Mouse (Mus musculus) adrenal gland, postnatal 10 days (tissue): ENCODE measurements around the gene Chat. TPM values are rescaled to one million over a fixed set of nuclear protein-coding genes. Genes with fewer than 3 reads are reported as not detected.
"Not testable (repeated sequence)": the region's sequence is repeated elsewhere in the genome, so short reads cannot be mapped to it uniquely, and the experiment has no call there.

Source experiments
- DNase-seq: peaks from one replicate; pipeline ENCODE4 v3.0.0; 2021; ENCODE audit warnings: mixed read lengths
- total RNA-seq, 2 experiments: library from RNA; stranded (reverse); gene quantifications; 2 replicates each; pipeline ENCODE4 v1.2.3; 2021

Gene Chat
- total RNA-seq, 2 experiments from 2014 or later = not detected

DNA sequence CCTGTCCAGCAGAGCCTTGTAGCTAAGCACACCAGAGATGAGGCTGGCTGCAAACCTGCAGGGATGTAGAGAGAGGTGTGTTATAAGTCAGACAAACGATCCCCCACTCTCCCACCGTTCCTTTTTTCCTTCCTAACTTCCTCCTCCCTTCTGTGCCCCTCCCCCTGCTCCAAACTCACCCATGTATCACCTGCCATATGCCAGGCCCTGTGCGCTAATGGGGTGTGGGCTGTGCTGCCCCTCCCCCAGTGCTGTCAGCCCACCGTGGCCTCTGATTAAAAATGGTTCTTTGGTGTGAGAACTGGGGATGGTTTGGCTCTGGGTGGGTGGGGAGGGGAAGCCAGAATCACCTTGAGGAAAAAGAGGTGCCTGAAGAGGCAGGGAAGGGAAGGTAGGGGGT lies 13.2 kb downstream of the Chat start:
- no peak for DNase-seq

DNA sequence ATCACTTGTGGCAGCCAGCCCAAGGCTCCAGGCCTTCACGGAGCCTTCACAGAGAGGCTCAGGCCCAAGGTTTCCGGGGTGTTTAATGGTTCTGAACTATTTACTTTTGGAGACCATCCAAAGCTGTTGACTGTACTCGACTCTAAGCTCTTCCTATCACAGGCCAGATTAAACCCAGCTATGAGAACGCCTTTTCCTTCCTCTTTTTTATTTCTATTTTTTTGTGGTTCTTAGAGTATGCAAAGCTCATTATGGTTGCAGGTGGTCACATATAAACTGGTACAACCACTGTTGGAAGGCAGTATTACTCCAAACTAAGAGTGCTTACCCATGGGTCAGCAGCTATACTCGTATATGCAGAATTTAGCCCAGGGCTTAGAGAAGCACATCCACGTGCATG lies 18.8 kb downstream of the Chat start:
- no peak for DNase-seq

DNA sequence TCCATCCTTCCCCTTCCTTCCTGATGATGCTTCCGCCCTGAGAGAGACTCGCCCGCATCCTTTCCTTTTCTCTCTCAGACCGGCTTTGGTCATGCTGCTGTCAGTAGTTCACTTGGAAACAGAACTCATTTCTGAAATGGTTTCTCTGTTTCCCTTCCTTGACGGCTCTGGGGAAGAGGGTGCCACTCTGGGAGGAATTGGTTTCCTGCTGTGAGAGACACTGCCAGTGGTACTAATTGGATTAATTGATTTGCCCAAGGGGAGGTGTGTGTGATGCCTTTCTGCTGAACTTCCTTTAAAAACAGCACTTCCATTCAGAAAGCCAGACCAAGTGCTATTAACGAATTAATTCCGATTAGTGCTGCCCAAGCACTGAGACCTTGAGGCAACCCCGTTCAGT lies 22.3 kb downstream of the Chat start:
- no peak for DNase-seq

DNA sequence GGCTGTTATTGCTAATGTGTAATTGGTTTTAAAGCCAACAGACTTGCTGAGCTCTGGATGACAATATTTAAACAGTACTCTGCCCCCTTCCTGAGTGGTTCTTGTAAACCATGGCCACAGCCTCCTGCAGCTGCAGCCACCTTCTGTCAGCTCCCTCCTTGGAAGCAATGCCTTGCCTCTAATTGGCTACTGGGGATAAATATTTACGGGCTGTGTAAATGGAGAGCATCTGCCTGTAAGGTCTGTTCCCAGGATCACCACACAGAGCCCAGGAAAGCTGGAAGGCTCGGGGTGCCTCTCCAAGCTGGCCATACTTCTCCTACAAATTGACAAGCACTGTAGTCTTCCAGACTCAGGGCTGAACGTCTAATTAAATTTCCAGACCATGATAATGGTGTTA lies 26.0 kb downstream of the Chat start:
- no peak for DNase-seq

DNA sequence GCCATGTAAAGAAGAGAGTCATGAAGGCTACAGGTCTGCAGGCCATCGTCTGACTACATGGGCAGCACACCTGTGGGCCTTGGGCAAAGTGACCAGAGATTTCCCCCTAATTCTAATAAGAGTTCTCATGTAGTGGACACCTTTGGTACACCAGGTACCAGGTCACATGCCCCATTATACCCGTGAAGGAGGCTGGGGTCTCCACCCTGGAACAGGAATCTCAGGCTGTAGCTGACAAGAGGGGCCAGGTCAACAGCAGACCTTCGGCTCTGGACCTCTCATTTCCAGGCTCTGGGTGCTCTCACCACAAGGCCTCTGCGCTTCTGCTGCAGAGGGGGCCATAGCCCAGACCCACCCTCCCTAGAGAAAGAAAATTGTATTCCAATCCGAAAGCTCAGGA lies 26.5 kb downstream of the Chat start:
- DNase-seq = no peak

DNA sequence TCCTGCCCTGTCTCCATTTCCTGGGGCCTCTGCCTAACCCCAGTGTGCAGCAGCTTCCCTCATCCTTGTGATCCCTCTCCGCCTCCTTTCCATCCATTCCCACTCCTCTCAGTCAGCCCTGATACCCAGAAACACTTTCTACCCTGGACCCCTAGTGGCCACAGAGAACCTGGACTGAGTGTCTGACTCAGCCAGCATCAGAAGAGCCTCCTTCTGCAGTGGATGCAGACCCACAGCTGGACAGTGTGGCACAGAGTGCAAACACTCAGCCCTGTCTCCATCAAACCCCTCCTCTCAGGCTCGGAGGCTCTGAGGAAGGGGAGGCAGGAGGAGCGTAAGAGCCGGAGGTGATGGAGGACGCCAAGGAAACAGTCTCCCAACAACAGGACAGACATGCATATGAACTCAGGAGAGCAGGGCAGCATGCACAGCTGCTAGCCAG lies 28.4 kb downstream of the Chat start:
- no peak for DNase-seq

DNA sequence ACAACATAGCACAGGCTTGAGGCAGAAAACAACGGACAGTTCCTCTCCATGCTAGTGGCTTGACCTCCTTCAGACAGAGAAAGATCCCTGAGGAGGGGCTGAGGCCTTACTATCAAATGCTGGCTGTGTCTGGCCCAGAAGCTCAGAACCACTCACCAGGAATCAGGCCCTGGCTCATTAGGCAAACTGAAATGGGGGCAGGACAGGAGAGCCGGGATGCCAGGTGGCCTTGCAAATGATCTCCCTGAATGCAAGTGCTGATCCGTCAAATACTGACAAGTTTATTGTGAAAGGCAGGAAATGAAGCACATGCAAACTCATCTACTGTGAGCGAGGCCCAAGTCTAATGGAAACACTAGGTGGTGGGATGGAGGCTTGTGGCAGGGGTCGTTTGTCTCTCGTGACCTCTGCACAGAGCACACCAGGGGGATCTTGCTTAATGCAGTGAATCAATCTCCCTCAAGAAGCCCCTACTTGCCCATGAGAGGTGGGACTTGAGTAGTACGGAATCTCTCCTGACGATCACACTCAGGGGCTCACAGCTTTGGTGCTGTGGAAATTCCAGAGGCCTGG lies 36.7 kb downstream of the Chat start:
- DNase-seq = no peak

DNA sequence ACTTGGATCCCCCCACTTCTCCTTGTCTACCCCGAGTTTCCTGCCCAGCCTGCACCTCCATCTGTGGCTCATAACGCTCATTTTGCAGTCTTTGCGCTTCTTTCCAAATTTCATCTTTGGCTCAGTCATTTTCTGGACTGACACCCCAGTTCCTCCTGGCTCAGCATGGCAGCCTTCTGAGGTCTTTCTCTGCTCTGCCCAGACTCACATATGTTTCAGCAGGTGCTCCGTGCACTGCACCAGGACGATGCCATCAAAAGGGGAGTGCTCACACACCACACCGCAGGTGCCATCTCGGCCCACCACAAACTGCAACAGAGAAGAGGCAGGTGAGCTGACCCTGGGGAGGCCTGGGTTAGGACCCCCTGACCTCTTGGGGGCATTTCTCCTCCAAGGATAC lies 41.8 kb downstream of the Chat start:
- no peak for DNase-seq

DNA sequence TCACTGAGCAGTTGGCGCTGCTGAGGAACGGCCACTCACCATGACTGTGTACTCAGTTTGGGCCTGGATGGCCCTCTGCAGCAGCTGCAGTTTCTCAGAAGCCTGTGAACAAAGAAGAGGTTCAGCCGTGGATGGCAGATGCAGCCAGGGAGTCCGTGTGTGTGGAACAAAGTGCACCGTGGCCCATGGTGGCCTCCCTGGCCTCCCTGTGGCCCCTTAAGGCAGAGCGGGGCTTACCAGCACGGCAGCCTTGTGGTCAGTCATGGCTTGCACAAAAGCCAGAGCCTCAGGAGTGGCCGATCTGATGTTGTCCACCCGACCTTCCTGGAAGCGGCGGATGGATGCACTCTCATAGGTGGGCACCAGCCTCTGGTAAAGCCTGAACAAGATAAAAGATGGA lies 47.0 kb downstream of the Chat start:
- no peak for DNase-seq

DNA sequence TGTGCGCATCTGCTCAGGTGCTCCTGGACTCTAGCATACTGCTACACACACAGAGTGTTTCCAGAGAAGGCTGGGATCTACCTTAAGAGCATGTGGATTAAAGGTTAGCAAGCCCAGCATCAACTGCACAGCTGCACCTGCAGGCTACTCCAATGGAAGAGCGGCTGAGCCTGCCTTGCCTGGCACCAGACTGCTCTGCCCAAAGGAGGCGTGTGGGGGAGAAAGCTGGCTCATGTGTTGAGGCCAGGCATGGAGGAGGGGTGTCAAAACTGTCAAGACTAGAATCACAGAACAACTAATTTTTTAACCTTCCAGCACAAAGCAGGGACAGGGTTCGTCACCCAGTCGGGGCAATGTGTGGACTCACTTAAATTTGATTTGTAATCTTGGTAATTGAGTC lies 53.7 kb downstream of the Chat start:
- DNase-seq = no peak

DNA sequence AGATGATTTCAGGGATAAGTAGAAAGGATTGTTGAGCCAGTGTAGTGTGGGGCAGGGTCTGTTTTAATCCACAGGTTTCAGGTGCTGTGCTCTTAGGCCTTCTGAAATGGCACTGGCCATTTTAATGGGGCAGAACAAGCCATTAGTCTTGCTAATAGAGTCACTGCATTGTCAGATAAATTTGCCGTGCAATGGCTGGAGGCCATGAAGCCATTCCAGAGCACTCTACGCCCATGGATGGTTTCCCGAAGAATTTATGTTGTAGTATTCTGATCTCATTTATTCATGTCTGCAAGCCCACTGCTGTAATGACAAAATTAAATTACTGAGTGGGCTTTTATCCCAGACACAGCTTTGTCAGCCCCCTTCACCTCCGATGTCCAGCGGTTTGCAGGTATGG lies 55.7 kb downstream of the Chat start:
- no peak for DNase-seq

DNA sequence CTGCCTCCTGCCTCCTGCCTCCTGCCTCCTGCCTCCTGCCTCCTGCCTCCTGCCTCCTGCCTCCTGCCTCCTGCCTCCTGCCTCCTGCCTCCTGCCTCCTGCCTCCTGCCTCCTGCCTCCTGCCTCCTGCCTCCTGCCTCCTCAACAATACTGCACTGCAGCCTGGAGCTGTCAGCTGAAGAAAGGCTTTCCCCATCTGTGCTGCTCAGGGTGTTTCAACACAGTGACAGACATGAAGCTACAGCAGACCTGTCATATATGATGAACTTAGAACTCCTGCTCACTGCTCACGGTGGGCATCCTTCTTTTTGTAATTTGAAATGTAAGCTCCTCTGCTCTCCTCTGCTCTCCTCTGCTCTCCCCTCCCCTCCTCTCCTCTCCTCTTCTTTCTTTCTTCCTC lies 60.4 kb downstream of the Chat start:
- DNase-seq = not testable (repeated sequence)

DNA sequence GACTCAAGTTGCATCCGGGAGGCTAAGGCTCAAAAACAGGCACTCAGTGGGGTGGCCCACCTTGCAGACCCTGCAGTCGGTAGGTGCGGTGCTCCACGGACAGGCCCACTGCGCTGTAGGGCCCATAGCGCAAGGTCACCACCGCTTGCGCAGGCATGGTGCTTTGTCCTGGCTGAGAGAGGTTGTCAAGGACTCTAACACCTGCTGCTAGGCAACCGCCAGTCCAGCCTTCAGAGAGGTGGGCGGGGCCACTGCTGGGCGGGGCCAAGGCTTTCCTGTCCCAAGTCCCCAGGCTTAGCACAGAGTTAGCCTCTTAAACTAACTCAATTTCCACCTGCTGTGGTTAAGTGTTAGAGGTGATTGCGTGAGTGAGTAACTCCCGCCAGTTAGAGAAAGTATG lies 77.6 kb downstream of the Chat start, which contains the start of gene 1700024G13Rik:
Gene 1700024G13Rik (minus strand): TSS at position 196 of the 400 bp plus-strand sequence.
- peak; percentile 86 for DNase-seq

DNA sequence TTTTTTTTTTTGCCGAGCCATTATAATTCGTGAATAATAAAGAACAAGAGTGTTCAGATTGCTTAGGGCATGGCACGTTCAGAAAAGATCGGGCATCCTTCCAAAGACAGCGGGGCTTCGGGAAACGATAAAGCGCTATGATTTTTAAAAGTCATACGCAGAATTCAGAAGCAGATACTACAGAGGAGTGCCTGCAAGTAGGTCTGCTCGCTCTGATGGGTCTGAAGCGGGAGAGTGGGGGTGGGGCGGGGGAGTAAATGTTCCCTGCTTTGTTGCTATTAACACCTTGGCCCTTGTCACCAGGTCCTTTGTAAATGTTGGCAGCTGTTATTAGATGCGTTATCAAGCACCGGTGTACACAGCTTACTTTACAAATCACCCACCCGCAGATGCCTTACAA lies 84.2 kb downstream of the Chat start:
- DNase-seq = no peak

DNA sequence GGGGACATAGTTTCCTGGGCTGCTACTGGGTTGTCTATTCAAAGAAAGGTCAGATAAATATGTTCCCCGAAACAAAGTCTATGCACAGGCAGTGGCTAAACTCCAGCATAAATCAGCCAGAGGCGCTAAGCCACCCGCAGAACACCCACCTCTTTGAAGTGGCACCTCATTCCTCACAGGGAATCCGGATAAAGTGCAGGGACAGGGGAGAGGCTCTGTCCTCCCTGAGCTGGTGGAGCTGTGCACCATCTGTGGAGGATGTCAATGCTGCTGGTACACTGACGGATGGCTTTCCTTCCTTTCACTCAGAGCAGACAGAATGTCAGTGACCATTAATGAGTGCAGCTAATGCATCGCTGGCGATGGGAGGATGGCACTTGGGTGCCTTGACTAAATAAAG lies 84.7 kb downstream of the Chat start:
- no peak for DNase-seq

DNA sequence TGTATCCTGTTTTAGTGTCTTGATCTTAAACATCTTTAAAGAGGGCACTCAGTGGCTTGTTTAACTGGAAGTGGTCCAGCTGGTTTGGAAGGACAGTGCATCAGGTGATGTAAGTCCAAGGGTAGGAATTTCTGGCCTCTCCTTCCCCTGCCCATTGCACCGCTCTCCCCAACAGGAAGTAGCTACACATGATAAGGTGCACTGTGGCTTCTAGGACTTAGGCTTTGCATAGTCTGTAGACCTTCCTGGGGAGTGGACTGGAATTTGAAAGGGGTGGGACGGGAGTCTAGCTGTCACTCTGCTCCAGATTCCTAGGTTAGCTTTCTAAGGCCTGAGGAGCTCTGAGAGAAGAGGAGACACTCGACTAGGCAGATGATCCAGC lies 85.7 kb downstream of the Chat start:
- DNase-seq = no peak

DNA sequence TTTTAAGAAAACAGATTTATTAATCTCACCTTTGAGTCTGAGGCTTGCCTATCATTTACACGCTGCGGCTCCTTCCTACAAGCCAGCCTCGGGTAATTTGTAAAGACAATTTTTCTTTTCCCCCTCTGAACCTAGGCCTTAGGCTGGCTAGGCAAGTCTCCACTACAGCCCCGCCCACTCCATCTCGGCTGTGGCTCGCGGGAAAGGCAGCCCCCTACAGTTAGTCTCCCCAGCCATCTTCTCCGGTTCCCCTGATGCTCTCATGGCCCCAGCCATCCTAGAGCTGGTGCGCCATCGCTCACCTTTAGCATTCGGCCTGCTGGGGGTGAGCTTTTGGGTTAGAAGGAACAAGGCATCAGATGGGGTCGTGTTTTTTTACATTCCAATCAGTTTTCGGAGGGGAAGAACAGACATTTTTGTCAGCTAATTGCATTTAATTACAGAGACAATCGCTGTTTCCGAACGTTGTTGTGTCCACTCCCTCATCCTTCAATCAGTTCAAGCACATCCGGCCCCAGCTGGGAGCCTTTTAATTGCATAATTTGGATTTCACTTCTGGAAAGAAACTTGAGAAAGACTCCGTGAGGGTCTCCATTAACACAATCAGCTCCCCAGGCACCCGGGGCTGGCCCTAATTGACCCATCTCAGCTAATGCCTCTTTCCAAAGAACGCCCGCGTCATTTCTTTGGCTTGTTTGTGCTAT lies 86.2 kb downstream of the Chat start:
- no peak for DNase-seq

DNA sequence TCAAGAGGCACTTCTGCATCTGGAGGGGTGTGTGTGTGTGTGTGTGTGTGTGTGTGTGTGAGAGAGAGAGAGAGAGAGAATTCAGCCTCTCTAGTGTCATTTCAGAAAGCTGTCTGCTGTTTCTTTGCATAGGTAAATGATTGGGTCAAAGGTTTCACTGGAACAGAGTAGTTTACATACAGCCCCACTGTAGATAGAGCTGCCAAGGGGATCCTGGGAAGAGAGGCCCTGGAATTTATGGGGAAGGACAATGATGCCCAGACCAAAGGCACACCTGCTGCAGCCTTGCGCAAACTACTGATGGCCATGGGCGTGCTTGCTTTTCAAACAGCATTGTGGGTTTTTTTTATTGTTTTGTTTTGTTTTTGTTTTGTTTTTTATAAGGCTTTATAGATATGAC lies 93.3 kb downstream of the Chat start:
- no peak for DNase-seq

DNA sequence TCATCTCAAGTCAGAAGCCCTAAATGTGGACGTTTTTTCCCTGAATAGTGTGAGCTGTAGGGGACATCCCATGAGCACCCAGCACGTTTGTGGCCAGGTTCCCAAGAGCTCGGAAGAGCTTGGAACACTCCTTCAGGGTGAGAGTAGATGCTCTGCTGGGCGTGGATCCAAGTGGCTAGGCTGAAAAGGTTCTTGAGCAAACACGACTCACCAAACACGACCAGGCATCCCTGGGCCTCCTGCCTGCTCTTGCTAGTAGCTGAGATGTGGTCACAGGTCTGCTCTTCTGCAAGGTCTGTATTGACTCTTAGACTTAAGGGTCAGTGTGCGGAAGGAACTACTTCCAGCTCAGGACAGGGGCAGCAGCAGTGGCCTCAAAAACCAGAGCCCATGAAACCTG lies 96.0 kb downstream of the Chat start:
- DNase-seq = no peak

DNA sequence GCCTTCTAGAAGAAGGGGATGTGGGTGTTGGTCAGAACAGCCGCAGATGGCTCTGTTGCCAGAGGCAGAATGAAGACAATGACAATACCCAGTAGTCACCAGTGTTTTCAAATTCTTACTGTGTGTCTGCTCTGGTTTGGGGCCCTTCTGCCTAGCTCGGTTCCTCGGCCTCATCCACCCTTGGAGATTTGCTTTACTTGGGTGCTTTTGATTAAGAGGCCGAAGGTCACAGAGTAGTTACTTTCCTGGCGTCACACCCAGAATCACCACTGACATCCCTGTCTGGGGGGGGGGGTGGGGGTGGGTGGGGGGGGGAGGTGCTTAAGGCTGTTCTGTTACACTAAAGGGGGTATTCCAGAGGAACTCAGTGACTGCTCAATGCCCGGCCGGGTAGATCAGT lies 101.4 kb downstream of the Chat start:
- DNase-seq = no peak
